ENCODE assay signal across 8 mouse cellular contexts in the genomic region with DNA sequence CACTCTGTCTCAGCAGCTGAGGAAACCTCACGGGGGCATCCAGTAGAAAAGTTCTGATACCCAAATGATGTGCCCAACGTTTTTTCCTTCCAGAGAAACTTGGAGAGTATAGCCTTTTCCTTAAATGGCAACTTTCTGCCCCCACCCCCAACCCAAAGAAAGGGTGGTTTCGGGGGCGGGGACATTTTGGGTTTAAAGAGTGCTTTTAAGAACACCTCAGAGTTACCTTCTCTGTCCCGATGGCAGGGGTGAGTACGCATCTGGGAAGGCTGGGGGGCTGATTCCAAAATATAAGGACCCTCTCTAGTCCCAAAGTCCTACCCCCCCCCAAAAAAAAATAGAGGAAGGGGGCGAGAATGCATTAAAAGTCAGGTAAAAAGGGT. TPM values are rescaled to one million over a fixed set of nuclear protein-coding genes. Genes with fewer than 3 reads are reported as not detected.
DNase-seq lines count a peak whose midpoint lies in the region; ATAC-seq and TF ChIP-seq lines count a peak whose summit lies in the region.

No protein-coding gene starts in this region.

- H3K4me3 ChIP-seq in lung, embryonic 14.5 days (ENCODE audit: low read depth, low read length) = peak overlapping the region; percentile 62
- H3K4me3 ChIP-seq in embryonic fibroblast, embryonic 13.5 days (ENCODE audit: insufficient read depth, low read length) = peak overlapping the region; percentile 48
- H3K4me3 ChIP-seq in limb, embryonic 14.5 days (replicated peaks; ENCODE audit: low read length) = peak overlapping the region; percentile 60
- H3K4me3 ChIP-seq in stomach, postnatal 0 days (ENCODE audit: low read depth, low read length) = peak overlapping the region; percentile 44

- WGBS in lung, embryonic 14.5 days = under 1% methylated on average over 7 of the region's 7 CpGs
- under 1% methylated on average over 7 of the region's 7 CpGs for WGBS in limb, embryonic 14.5 days
- WGBS in stomach, postnatal 0 days = 2% methylated on average over 7 of the region's 7 CpGs

- no peak for TF ChIP-seq CTCF in lung, embryonic 14.5 days (IDR thresholded peaks at IDR 0.05; ENCODE audit: low read depth)
- no peak for TF ChIP-seq CTCF in embryonic fibroblast, embryonic 13.5 days (IDR thresholded peaks at IDR 0.05; ENCODE audit: borderline replicate concordance, insufficient read depth, low read length)
- TF ChIP-seq CTCF in stomach, postnatal 0 days (IDR thresholded peaks at IDR 0.05; ENCODE audit: low read depth) = no peak

- no peak overlapping the region for H3K27ac ChIP-seq in lung, embryonic 14.5 days (ENCODE audit: low read depth)
- no peak overlapping the region for H3K27ac ChIP-seq in embryonic fibroblast, embryonic 13.5 days (ENCODE audit: insufficient read depth, low read length)
- no peak overlapping the region for H3K27ac ChIP-seq in limb, embryonic 14.5 days (replicated peaks; ENCODE audit: low read depth, low read length)
- no peak overlapping the region for H3K27ac ChIP-seq in stomach, postnatal 0 days (replicated peaks)

- no peak for TF ChIP-seq POLR2A in embryonic fibroblast, embryonic 13.5 days (IDR thresholded peaks at IDR 0.05; ENCODE audit: low read depth, low read length)
- TF ChIP-seq POLR2A in limb, embryonic 14.5 days (IDR thresholded peaks at IDR 0.05; ENCODE audit: borderline replicate concordance, extremely low read depth, insufficient read depth, insufficient read length) = no peak

- no peak for ATAC-seq in lung, embryonic 14.5 days (ENCODE audit: insufficient read depth)
- no peak for ATAC-seq in limb, embryonic 14.5 days (ENCODE audit: low FRiP score, low read depth)
- no peak for ATAC-seq in stomach, postnatal 0 days (ENCODE audit: low FRiP score, low TSS enrichment)

- H3K9me3 ChIP-seq in lung, embryonic 14.5 days (ENCODE audit: low read depth, low read length) = no peaks in the 10 kb centered on the region
- H3K9me3 ChIP-seq in limb, embryonic 14.5 days (ENCODE audit: control insufficient read depth, low read length) = no peaks in the 10 kb centered on the region
- no peaks in the 10 kb centered on the region for H3K9me3 ChIP-seq in stomach, postnatal 0 days (ENCODE audit: control insufficient read depth, low read length)

- H3K4me1 ChIP-seq in lung, embryonic 14.5 days (ENCODE audit: insufficient read depth) = peaks cover 1% of the 10 kb centered on the region; the same call in 1 of the 2 replicates
- peaks cover 4% of the 10 kb centered on the region; the same call in 1 of the 2 replicates for H3K4me1 ChIP-seq in embryonic fibroblast, embryonic 13.5 days (ENCODE audit: control insufficient read depth, insufficient read depth, low read length)
- peaks cover 22% of the 10 kb centered on the region for H3K4me1 ChIP-seq in limb, embryonic 14.5 days (ENCODE audit: control insufficient read depth, insufficient read depth, low read length)
- peaks cover 9% of the 10 kb centered on the region for H3K4me1 ChIP-seq in stomach, postnatal 0 days (replicated peaks; ENCODE audit: control insufficient read depth, insufficient read depth)

- H3K27me3 ChIP-seq in lung, embryonic 14.5 days (ENCODE audit: insufficient read depth, low read length) = peaks cover 27% of the 10 kb centered on the region
- H3K27me3 ChIP-seq in limb, embryonic 14.5 days (ENCODE audit: control insufficient read depth, insufficient read depth, low read length) = peaks cover 25% of the 10 kb centered on the region; the same call in 1 of the 2 replicates
- H3K27me3 ChIP-seq in stomach, postnatal 0 days (ENCODE audit: control insufficient read depth, insufficient read depth, low read length) = peaks cover 18% of the 10 kb centered on the region

- DNase-seq in lung, embryonic 14.5 days = no peak
- DNase-seq in lung, adult 18-20 months = no peak
- DNase-seq in limb, embryonic 14.5 days (ENCODE audit: low spot score) = no peak
- no peak for DNase-seq in stomach, postnatal 0 days (ENCODE audit: low spot score)
- DNase-seq in right cerebral cortex, postnatal 25 days = no peak
- DNase-seq in embryo, embryonic 11 days = no peak
- DNase-seq in frontal cortex, postnatal 14 days (ENCODE audit: low spot score in 2 of 2) = no peak

- TF ChIP-seq EP300 in stomach, postnatal 0 days (optimal IDR thresholded peaks at IDR 0.05) = no peak

- H3K4me2 ChIP-seq in lung, embryonic 14.5 days = peak overlapping the region; percentile 94
- H3K4me2 ChIP-seq in limb, embryonic 14.5 days (replicated peaks; ENCODE audit: low read depth, low read length, severe bottlenecking) = peak overlapping the region; percentile 92
- H3K4me2 ChIP-seq in stomach, postnatal 0 days (replicated peaks; ENCODE audit: low read depth) = peak overlapping the region; percentile 75

- peaks cover 9% of the 10 kb centered on the region; the same call in 1 of the 2 replicates for H3K36me3 ChIP-seq in lung, embryonic 14.5 days (ENCODE audit: insufficient read depth)
- H3K36me3 ChIP-seq in limb, embryonic 14.5 days (ENCODE audit: control insufficient read depth, insufficient read depth, low read length) = no peaks in the 10 kb centered on the region
- H3K36me3 ChIP-seq in stomach, postnatal 0 days (ENCODE audit: control insufficient read depth, insufficient read depth, low read length) = no peaks in the 10 kb centered on the region

- H3K9ac ChIP-seq in lung, embryonic 14.5 days = peak overlapping the region; percentile 72
- peak overlapping the region; percentile 72 for H3K9ac ChIP-seq in limb, embryonic 14.5 days (ENCODE audit: low read depth, low read length, severe bottlenecking)
- H3K9ac ChIP-seq in stomach, postnatal 0 days (ENCODE audit: low read length) = no peak overlapping the region

RNA-seq across cellular contexts. Expression of gene Lef1, which starts 2.3 kb away (rescaled TPM):
- 31.6 and 32.7 TPM in 2 replicates for polyA plus RNA-seq in lung, embryonic 14.5 days (2014; fragmentation: Nextera tagmentation; extraction: Ambion mirVana)
- 1.7 and 2.0 TPM in 2 replicates for polyA plus RNA-seq in embryonic fibroblast, embryonic 13.5 days (2011; ENCODE audit: insufficient read length, low read depth, missing spikeins)
- polyA plus RNA-seq in limb, embryonic 14.5 days (2012; rRNA removed) = 30.8 and 41.9 TPM in 2 replicates
- 39.9 and 44.3 TPM in 2 replicates for polyA plus RNA-seq in limb, embryonic 14.5 days (2014; fragmentation: Nextera tagmentation; extraction: Ambion mirVana)
- polyA plus RNA-seq in stomach, postnatal 0 days (2015; fragmentation: Nextera tagmentation; extraction: Ambion mirVana) = 0.50 and 0.74 TPM in 2 replicates

Comparison
In these comparisons a context has a peak if more than half of its experiments do, and no peak if none do; other contexts are left out.
1. RNA of gene Lef1, which starts 2.3 kb away (polyA plus RNA-seq): 30.8 to 44.3 TPM in limb, embryonic 14.5 days and 31.6 to 32.7 TPM in lung, embryonic 14.5 days; 1.7 to 2.0 TPM in embryonic fibroblast, embryonic 13.5 days and 0.50 to 0.74 TPM in stomach, postnatal 0 days; every median in the first group is over 10 times any median in the second.
2. Peak in every context shown above with its lines, with median percentiles within 50 percentile points of each other: H3K4me2 ChIP-seq and H3K4me3 ChIP-seq.